Mouse (Mus musculus) testis, postnatal 10 days (tissue): ENCODE results near the gene Cyp20a1.

ENCODE experiments used
- DNase-seq: peaks from one replicate; pipeline ENCODE4 v3.0.0; 2021; ENCODE audit warnings: low spot score

The Cyp20a1 gene

DNA sequence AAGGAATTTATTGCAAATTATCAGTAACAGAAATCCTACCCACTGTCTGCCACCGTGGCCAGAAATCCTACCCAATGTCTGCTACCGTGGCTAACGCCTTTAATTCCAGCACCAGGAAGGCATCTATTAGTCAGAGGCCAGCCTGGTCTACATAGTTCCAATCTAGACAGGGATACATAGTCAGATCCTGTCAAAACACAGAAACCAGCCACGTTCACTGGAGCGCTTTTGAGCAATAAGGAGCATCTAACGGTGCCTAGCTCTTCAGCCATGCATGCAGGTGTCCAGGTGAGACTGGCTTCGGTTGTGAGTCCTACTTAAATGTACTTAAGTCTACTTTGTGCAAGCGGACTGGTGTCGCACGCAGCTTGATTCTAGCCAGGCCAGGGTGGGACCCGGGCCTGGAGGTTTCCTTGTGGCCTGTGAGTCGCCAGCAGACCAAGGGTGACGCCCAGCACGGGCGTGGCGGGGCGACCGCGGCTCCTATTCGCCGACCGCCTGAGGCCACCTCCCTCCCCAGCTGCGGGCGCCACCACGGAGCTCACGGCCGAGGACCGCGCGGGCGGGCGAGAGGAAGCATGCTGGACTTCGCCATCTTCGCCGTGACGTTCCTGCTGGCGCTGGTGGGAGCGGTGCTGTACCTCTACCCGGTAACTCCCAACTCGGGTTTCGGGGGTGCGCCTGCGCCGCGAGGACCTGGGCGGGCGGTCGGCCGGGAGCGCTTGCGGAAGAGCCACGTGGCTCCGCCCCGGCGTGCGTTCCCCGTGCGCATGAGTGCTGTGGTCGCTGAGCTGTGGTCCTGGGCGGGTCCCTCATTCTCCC lies at the start of gene Cyp20a1:
Gene Cyp20a1, plus strand, starts transcription at position 516 of the 822 bp plus-strand sequence.
- peak; percentile 90 for DNase-seq

DNA sequence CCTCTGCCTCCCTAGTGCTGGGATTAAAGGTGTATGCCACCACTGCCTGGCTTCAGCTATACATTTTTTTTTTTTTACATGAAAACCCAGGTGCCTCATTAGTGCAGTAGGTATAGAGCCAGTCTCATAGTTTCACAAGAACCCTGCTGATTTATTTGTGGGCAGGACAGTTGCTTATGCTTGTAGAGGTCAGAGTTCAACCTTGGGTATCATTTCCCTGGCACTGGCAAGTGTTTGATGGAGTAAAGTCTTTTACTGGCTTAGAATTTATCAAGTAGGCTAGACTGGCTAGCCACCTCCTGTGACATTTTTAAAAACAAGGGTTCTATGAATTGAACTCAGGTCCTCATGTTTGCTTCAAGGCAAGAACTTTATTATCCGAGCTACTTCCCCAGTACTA lies 49.2 kb upstream of the Cyp20a1 start:
- no peak for DNase-seq

DNA sequence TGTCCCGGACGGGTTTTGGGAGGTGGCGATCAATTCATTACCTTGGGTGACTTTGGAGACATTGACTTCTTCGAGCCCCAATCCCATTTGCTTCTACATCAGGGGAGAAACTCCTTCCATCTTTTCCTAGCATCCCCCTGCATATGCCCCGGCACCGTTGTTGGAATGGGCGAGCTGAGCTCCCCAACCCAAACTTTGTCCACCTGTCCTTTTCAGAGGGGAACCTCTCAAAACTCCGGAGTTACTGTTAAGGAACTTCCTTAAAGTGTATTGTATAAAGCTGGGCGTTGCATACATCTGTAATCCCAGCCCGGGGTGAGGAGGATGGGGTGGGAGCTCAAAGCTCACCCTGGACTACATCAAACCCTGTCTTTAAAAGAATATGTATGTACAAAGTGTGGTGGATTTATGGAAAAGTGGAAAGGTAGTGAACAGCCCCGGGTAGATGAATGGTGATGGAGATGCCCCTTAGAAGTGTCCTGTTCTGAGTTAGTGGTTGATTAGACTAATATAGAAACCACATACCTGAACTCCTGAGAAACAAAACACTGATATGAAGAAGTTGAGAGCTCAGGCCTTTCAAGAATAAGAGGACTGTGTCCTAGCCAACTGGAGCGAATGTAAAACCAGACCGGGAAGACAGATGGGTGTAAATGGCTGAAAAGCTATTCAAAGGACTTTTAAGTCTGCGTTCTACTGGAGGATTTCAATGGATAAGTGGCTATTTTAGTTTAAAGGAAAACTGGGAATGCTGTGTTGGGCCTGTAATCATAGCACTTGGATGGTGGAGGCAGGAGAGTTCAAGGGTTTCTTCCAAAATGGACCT lies 720 bp downstream of the Cyp20a1 start:
- no peak for DNase-seq

- no peak for DNase-seq
These were observed 1.5 kb downstream of the Cyp20a1 start for GRCm38 (mm10) chr1:60344670-60345069.

- DNase-seq: no peak
These were observed 2.6 kb downstream of the Cyp20a1 start for GRCm38 (mm10) chr1:60345712-60346111.

DNA sequence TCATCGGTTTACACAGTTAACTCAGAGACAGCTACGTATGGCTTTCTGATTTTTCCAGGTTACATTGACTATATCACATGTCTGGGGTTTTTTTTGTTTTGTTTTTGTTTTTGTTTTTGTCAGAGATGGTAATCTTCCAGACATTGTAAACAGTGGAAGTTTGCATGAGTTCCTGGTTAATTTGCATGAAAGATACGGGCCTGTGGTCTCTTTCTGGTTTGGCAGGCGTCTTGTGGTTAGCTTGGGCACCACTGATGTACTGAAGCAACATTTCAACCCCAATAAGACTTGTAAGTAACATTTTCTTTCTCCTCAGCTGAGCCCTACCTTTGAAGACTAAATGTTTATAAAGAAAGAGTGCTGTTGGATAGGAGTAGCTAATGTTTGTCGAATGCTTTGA lies 9.7 kb downstream of the Cyp20a1 start:
- DNase-seq: no peak

DNA sequence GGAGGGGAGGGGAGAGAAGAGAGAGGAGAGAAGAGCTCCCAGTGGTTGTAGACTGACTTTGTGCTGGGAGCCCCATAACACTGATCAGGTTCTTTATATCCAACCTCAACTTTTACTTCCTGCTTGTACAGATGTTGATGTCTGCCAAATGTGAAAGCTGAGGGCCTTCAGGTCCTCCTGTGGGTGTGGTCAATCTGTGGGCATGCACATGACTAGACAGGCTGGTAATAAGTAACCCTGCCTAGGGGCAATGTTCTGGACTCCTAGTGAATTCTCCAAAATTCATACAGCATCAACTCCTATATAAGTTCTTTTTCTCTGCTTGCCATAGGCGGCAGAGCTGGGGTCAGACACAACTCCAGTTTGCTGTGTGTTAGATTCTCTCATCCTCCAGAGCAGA lies 18.5 kb downstream of the Cyp20a1 start:
- DNase-seq: no peak

DNA sequence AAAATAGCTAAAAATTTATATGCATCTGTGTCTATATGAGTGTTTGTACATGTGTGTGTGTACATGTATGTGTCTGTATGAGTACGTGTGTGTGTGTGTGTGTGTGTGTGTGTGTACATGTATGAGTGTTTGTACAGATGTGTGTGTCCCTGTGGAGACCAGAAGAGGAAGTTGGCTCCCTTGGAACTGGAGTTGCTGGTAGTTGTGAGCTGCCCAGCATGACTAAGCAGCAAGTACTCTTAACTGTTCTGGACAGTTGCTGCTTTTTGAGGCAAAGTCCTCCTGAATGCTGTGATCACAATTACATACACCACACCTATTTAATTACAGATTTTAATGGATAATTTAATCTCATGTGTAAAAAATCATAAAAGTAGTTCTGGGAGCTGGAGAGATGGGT lies 33.4 kb downstream of the Cyp20a1 start:
- no peak for DNase-seq

- DNase-seq: no peak
These were observed 38.8 kb downstream of the Cyp20a1 start for GRCm38 (mm10) chr1:60381910-60382309.

DNA sequence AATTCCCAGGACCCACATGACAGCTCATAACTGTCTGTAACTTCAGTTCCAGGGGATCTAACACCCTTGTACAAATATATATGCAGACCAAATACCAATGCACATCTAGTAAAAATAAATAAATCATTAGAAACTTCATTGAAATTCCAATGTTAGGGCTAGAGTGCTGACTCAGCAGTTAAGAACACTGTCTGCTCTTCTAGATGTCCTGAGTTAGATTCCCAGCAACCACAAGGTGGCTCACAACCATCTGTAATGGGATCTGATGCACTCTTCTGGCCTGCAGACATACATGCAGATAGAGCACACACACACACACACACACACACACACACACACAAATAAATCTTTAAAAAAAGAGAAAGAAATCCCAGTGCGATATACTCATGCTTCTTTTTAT lies 61.7 kb downstream of the Cyp20a1 start:
- DNase-seq: no peak

- DNase-seq: no peak
These were observed 65.5 kb downstream of the Cyp20a1 start for GRCm38 (mm10) chr1:60408501-60409167.

GRCm38 (mm10) chr1:60409168-60409828 lies 66.2 kb downstream of the Cyp20a1 start, which contains the start of gene Abi2:
Gene Abi2, plus strand, starts transcription at chr1:60409619.
- DNase-seq: peak; percentile 98

GRCm38 (mm10) chr1:60409928-60410817 lies 67.0 kb downstream of the Cyp20a1 start:
- DNase-seq: peak; percentile 76

DNA sequence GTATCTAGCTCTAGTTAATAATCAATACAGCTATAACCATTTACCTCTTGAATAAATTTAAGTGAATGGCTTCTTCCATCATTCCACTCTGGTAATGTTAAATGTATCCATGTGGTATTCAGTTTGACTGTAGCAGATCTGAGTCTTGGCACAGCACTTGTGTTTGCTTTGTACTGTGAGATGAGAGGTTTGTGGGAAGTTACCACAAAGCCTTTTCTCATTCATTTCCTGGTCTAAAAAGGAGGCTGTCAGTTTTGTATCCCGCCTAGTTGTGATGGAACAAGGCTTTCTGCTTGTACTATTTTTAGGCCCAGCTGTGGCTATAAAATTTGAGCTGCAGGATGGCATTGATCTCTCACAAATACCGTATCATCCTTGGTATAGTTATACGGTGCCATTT lies 73.6 kb downstream of the Cyp20a1 start:
- DNase-seq: no peak

GRCm38 (mm10) chr1:60423882-60424281 lies 80.8 kb downstream of the Cyp20a1 start:
- no peak for DNase-seq

GRCm38 (mm10) chr1:60428341-60428740 lies 85.2 kb downstream of the Cyp20a1 start:
- no peak for DNase-seq

GRCm38 (mm10) chr1:60428932-60429331 lies 85.8 kb downstream of the Cyp20a1 start:
- DNase-seq: no peak

DNA sequence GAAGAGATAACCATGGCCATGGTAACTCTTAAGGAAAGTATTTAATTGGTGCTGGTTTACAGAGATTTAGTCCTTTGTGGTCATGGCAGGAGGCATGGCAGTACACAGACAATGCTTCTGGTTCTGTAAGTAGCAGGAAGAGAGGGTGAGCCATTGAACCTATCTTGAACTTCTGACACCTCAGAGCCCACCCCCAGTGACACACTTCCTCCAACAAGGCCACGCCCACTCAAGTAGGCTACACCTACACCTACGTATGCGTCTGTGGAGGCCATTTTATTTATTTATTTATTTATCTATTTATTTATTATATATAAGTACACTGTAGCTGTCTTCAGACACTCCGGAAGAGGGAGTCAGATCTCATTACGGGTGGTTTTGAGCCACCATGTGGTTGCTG lies 88.4 kb downstream of the Cyp20a1 start:
- no peak for DNase-seq

DNA sequence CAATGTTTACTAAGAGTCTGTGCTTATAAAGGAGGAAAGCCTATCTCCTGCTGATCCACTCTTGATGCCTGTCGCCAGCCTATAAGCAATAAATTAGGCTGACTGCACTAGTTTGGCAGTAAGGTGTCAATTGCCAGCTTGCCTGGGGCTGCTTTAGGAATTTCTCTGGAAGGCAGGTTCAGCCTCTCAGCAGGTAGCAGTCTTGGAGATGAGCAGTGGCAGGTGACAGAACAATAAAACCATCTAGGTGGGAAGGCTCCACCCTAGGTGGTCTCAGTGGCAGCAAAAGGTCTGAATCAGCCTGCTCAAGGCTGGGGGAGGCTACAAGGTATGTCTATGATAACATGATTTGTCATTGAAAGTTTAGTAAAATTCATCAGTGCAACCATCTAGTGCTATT lies 89.4 kb downstream of the Cyp20a1 start:
- no peak for DNase-seq
